Mouse (Mus musculus) hindbrain, postnatal 0 days (tissue): ENCODE measurements around the gene Chd4. TPM values are rescaled to one million over a fixed set of nuclear protein-coding genes. Genes with fewer than 3 reads are reported as not detected.

Source experiments
- ATAC-seq: fragments of 200-750 bp; cut with Nextera tagmentation; 2 replicates; pipeline ENCODE4 v1.8.0; 2017; ENCODE audit warnings: mild to moderate bottlenecking, moderate TSS enrichment, moderate library complexity
- DNase-seq: peaks from one replicate; pipeline ENCODE4 v3.0.0-alpha.2; 2015; ENCODE audit warnings: low spot score
- H3K27ac ChIP-seq: fragments of 300-500 bp; sonication (generic); 2 replicates; pipeline ENCODE4 v1.5.1; 2014; ENCODE audit warnings: mild to moderate bottlenecking
- H3K27me3 ChIP-seq: fragments of 300-500 bp; sonication (generic); 2 replicates; pipeline ENCODE4 v1.6.1; 2014; ENCODE audit warnings: low read length, mixed read lengths; ENCODE audit not compliant: insufficient read depth
- H3K36me3 ChIP-seq: fragments of 300-500 bp; sonication (generic); 2 replicates; pipeline ENCODE4 v1.6.1; 2014; ENCODE audit warnings: low read length, mixed read lengths; ENCODE audit not compliant: insufficient read depth
- H3K4me1 ChIP-seq: fragments of 300-500 bp; sonication (generic); 2 replicates; pipeline ENCODE4 v1.6.1; 2014; ENCODE audit warnings: antibody characterized with exemption, low read length, mixed read lengths; ENCODE audit not compliant: insufficient read depth
- H3K4me2 ChIP-seq: fragments of 300-500 bp; sonication (generic); 2 replicates; pipeline ENCODE4 v1.6.1; 2014; ENCODE audit warnings: low read depth, mild to moderate bottlenecking, low read length, moderate library complexity, mixed read lengths
- H3K4me3 ChIP-seq: fragments of 300-500 bp; sonication (generic); 2 replicates; pipeline ENCODE4 v1.5.1; 2014; ENCODE audit warnings: low read length
- H3K9ac ChIP-seq: fragments of 300-500 bp; sonication (generic); replicated peaks from 2 replicates; pipeline ENCODE4 v1.6.1; 2014; ENCODE audit warnings: mild to moderate bottlenecking, low read length, moderate library complexity, mixed read lengths
- H3K9me3 ChIP-seq: fragments of 300-500 bp; sonication (generic); 2 replicates; pipeline ENCODE4 v1.6.1; 2016; ENCODE audit warnings: low read length, mixed read lengths
- CTCF ChIP-seq: IDR thresholded peaks from 2 replicates; pipeline ENCODE4 v1.5.1; 2016; ENCODE audit warnings: antibody characterized with exemption, control low read depth, low read depth
- WGBS: fragments of 180-500 bp; shearing (Covaris S2); extraction: QIAGEN DNeasy Blood & Tissue Kit; methylation state at CpG from one replicate; pipeline ENCODE4 v1.1.7; 2014; 5-methylcytosine and 5-hydroxymethylcytosine counted together
- polyA plus RNA-seq: library from polyadenylated mRNA; unstranded; fragments of >200 nt; fragmentation: Nextera tagmentation; extraction: Ambion mirVana; gene quantifications from 2 replicates; pipeline ENCODE4 v1.2.1, GENCODE M21; 2015
- total RNA-seq: library from RNA; depleted of rRNA; stranded (reverse); fragments of >200 nt; gene quantifications from 2 replicates; pipeline ENCODE4 v1.2.3, GENCODE M21; 2014

Chd4 gene
- total and polyA plus RNA-seq, 2 experiments from 2014 or later, result 94.7 to 106 TPM

GRCm38 (mm10) chr6:125092372-125092771 lies 3.4 kb upstream of the Chd4 start:
- 88% methylated on average over 5 of the region's 5 CpGs for WGBS
- no peak for ATAC-seq

GRCm38 (mm10) chr6:125094843-125095242 lies 938 bp upstream of the Chd4 start:
- no peaks in the 10 kb centered on the region for H3K9me3 ChIP-seq
- no peak overlapping the region for H3K4me2 ChIP-seq
- ATAC-seq (no peak), DNase-seq (no peak)
- H3K4me1 ChIP-seq, result peaks cover 32% of the 10 kb centered on the region
- H3K4me3 ChIP-seq, result no peak overlapping the region
- H3K27ac ChIP-seq, result peak overlapping the region; percentile 88
- no peaks in the 10 kb centered on the region for H3K27me3 ChIP-seq
- H3K9ac ChIP-seq, result no peak overlapping the region
- no peak for TF ChIP-seq CTCF
- 64% methylated on average over 3 of the region's 3 CpGs for WGBS
- no peaks in the 10 kb centered on the region for H3K36me3 ChIP-seq

More at GRCm38 (mm10) chr6:125092372-125092771, 3.4 kb upstream of the Chd4 start:
- H3K4me1 ChIP-seq, result peaks cover 14% of the 10 kb centered on the region
- H3K27ac ChIP-seq, result no peak overlapping the region
- no peaks in the 10 kb centered on the region for H3K27me3 ChIP-seq
- H3K4me2 ChIP-seq, result no peak overlapping the region
- no peak overlapping the region for H3K9ac ChIP-seq
- H3K36me3 ChIP-seq, result no peaks in the 10 kb centered on the region
- H3K9me3 ChIP-seq, result no peaks in the 10 kb centered on the region
- no peak overlapping the region for H3K4me3 ChIP-seq
- DNase-seq, result no peak
- TF ChIP-seq CTCF, result no peak

- DNase-seq (no peak), ATAC-seq (peak; percentile 19)
- Histone ChIP-seq H3K9me3 (no peaks in the 10 kb centered on the region), H3K27ac (peak overlapping the region; percentile 88), H3K4me3 (peak overlapping the region; percentile 91), H3K27me3 (no peaks in the 10 kb centered on the region), H3K9ac (peak overlapping the region; percentile 74), H3K4me2 (peak overlapping the region; percentile 92), H3K4me1 (peaks cover 27% of the 10 kb centered on the region), H3K36me3 (peaks cover 10% of the 10 kb centered on the region; the same call in 1 of the 2 replicates)
- no peak for TF ChIP-seq CTCF
- WGBS, result 0% methylated on average over 27 of the region's 32 CpGs
These were observed 457 bp downstream of the Chd4 start for GRCm38 (mm10) chr6:125096279-125096596.

- Histone ChIP-seq H3K27me3 (no peaks in the 10 kb centered on the region), H3K4me2 (peak overlapping the region; percentile 92), H3K36me3 (peaks cover 15% of the 10 kb centered on the region), H3K9me3 (no peaks in the 10 kb centered on the region), H3K4me1 (peaks cover 27% of the 10 kb centered on the region), H3K4me3 (peak overlapping the region; percentile 91), H3K27ac (peak overlapping the region; percentile 88), H3K9ac (peak overlapping the region; percentile 74)
- ATAC-seq (peak; percentile 39), DNase-seq (peak; percentile 68)
- TF ChIP-seq CTCF, result no peak
- WGBS, result 2% methylated on average over 44 of the region's 44 CpGs
These were observed 990 bp downstream of the Chd4 start for GRCm38 (mm10) chr6:125096597-125097345.

GRCm38 (mm10) chr6:125097346-125097689 lies 1.5 kb downstream of the Chd4 start:
- WGBS, result under 1% methylated on average over 12 of the region's 12 CpGs
- peaks cover 27% of the 10 kb centered on the region for H3K4me1 ChIP-seq

GRCm38 (mm10) chr6:125097951-125098350 lies 2.2 kb downstream of the Chd4 start:
- Histone ChIP-seq H3K9me3 (no peaks in the 10 kb centered on the region), H3K36me3 (peaks cover 27% of the 10 kb centered on the region), H3K9ac (peak overlapping the region; percentile 74), H3K4me1 (peaks cover 27% of the 10 kb centered on the region), H3K4me3 (peak overlapping the region; percentile 91), H3K4me2 (peak overlapping the region; percentile 92), H3K27me3 (no peaks in the 10 kb centered on the region), H3K27ac (peak overlapping the region; percentile 88; the same call in 1 of the 2 replicates)
- ATAC-seq (no peak), DNase-seq (no peak)
- WGBS, result 43% methylated on average over 8 of the region's 8 CpGs
- TF ChIP-seq CTCF, result no peak

More at GRCm38 (mm10) chr6:125097346-125097689, 1.5 kb downstream of the Chd4 start:
- DNase-seq (peak; percentile 31), ATAC-seq (peak; percentile 7)
- peak overlapping the region; percentile 92 for H3K4me2 ChIP-seq
- no peaks in the 10 kb centered on the region for H3K9me3 ChIP-seq
- H3K27ac ChIP-seq, result peak overlapping the region; percentile 88
- TF ChIP-seq CTCF, result no peak; the same call in 1 of the 2 replicates
- peak overlapping the region; percentile 74 for H3K9ac ChIP-seq
- H3K36me3 ChIP-seq, result peaks cover 20% of the 10 kb centered on the region
- H3K4me3 ChIP-seq, result peak overlapping the region; percentile 91
- no peaks in the 10 kb centered on the region for H3K27me3 ChIP-seq

GRCm38 (mm10) chr6:125098513-125098912 lies 2.7 kb downstream of the Chd4 start:
- Histone ChIP-seq H3K9me3 (no peaks in the 10 kb centered on the region), H3K4me3 (peak overlapping the region; percentile 91), H3K27ac (peak overlapping the region; percentile 70), H3K27me3 (no peaks in the 10 kb centered on the region), H3K4me2 (peak overlapping the region; percentile 92), H3K9ac (peak overlapping the region; percentile 74), H3K4me1 (peaks cover 27% of the 10 kb centered on the region), H3K36me3 (peaks cover 30% of the 10 kb centered on the region)
- no peak for ATAC-seq
- DNase-seq, result no peak
- TF ChIP-seq CTCF, result no peak
- 43% methylated on average over 3 of the region's 3 CpGs for WGBS
